ENCODE assay signal across 8 mouse cellular contexts in the genomic region with DNA sequence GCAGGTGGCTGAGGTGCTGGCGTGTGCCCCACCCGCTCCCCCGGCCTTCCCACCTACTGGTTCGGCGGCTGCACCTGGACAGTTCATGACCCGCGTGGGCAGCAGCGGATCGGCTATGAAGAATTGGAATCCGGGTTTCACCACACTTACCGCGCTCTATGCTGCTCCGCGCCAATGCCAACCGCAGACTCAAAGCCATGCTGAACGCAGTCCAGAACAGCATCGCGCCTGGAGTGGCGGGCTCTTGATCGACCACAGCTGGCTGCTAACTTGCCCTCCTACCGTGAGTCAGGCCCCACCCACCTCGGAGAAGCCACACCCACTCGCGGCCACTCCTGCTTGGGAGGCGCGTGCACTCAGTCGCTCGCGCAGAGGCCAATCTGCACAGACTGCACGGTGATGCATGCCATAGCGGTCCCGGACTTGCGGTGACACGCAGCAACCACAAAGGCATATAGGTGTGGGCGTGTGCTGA. TPM values are rescaled to one million over a fixed set of nuclear protein-coding genes. Genes with fewer than 3 reads are reported as not detected.
DNase-seq lines count a peak whose midpoint lies in the region; ATAC-seq and TF ChIP-seq lines count a peak whose summit lies in the region.

A gene (minus strand): TSS at position 419 of the 475 bp plus-strand sequence.

- TF ChIP-seq POLR2A in ES-Bruce4 (IDR thresholded peaks at IDR 0.05; ENCODE audit: insufficient read depth, low read length), result no peak
- no peak for TF ChIP-seq POLR2A in thymus, adult 2 months (IDR thresholded peaks at IDR 0.05; ENCODE audit: control insufficient read depth, extremely low read depth, insufficient read depth, low read length, poor library complexity)

- no peaks in the 10 kb centered on the region for H3K27me3 ChIP-seq in ES-Bruce4 (ENCODE audit: control insufficient read depth, insufficient read depth, low read length, poor library complexity, severe bottlenecking)
- peaks cover 4% of the 10 kb centered on the region; the same call in 1 of the 2 replicates for H3K27me3 ChIP-seq in forebrain, embryonic 14.5 days (replicated peaks; ENCODE audit: control insufficient read depth, insufficient read depth, low read length)
- no peaks in the 10 kb centered on the region for H3K27me3 ChIP-seq in thymus, adult 2 months (ENCODE audit: control insufficient read depth, insufficient read depth, low read length)

- H3K27ac ChIP-seq in ES-Bruce4 (ENCODE audit: insufficient read depth, low read length), result no peak within 1 kb of the TSS
- peak within 1 kb of the TSS; percentile 35; the same call in 1 of the 2 replicates for H3K27ac ChIP-seq in forebrain, embryonic 14.5 days (ENCODE audit: low read depth, low read length)
- no peak within 1 kb of the TSS for H3K27ac ChIP-seq in thymus, adult 2 months (ENCODE audit: control insufficient read depth, insufficient read depth, low read length)

- H3K36me3 ChIP-seq in ES-Bruce4 (ENCODE audit: control insufficient read depth, insufficient read depth, low read length, poor library complexity, severe bottlenecking), result no peaks in the 10 kb centered on the region
- H3K36me3 ChIP-seq in forebrain, embryonic 14.5 days (ENCODE audit: control insufficient read depth, insufficient read depth, low read length), result no peaks in the 10 kb centered on the region
- H3K36me3 ChIP-seq in thymus, adult 2 months (ENCODE audit: control insufficient read depth, insufficient read depth, low read length), result no peaks in the 10 kb centered on the region

- TF ChIP-seq CTCF in ES-Bruce4 (IDR thresholded peaks at IDR 0.05; ENCODE audit: low read depth, low read length), result no peak
- no peak for TF ChIP-seq CTCF in thymus, adult 2 months (IDR thresholded peaks at IDR 0.05; ENCODE audit: borderline replicate concordance, control insufficient read depth, extremely low read depth, insufficient read depth, low read length, poor library complexity)

- peak within 1 kb of the TSS; percentile 56 for H3K4me2 ChIP-seq in forebrain, embryonic 14.5 days (ENCODE audit: low read length)

- peaks cover 7% of the 10 kb centered on the region for H3K4me1 ChIP-seq in ES-Bruce4 (ENCODE audit: control insufficient read depth, insufficient read depth, low read length)
- H3K4me1 ChIP-seq in forebrain, embryonic 14.5 days (ENCODE audit: control insufficient read depth, insufficient read depth, low read length), result peaks cover 7% of the 10 kb centered on the region
- peaks cover 18% of the 10 kb centered on the region for H3K4me1 ChIP-seq in thymus, adult 2 months (replicated peaks; ENCODE audit: control insufficient read depth, insufficient read depth, low read length)

- peak; percentile 86 for DNase-seq in cerebellum, adult 11 months
- peak; percentile 84 for DNase-seq in forebrain, embryonic 14.5 days (ENCODE audit: low spot score)
- DNase-seq in heart, postnatal 10 days, result peak; percentile 91 to 94
- DNase-seq in kidney, postnatal 4 days, result peak; percentile 96
- DNase-seq in lung, adult 18-20 months, result peak; percentile 91 to 94
- DNase-seq in thymus, adult 2 months, result peak; percentile 87

- H3K9ac ChIP-seq in ES-Bruce4 (ENCODE audit: low read depth, poor library complexity, severe bottlenecking), result no peak within 1 kb of the TSS
- peak within 1 kb of the TSS; percentile 51 for H3K9ac ChIP-seq in forebrain, embryonic 14.5 days (ENCODE audit: low read length)

- 0 out of 2 replicates have a peak, but pooled peaks have one; percentile 16 for TF ChIP-seq EP300 in ES-Bruce4 (IDR thresholded peaks at IDR 0.05; ENCODE audit: insufficient read depth, low read depth, low read length)

- WGBS in forebrain, embryonic 14.5 days, result 1% methylated on average over 35 of the region's 35 CpGs
- under 1% methylated on average over 35 of the region's 35 CpGs for WGBS in thymus, adult 2 months

- intact Hi-C loops in heart, postnatal 10 days (cut with DNase I), result loop anchor here (10.0 kb wide), 1 partner anchor 290 kb away; no protein-coding TSS in a partner anchor

- peak; percentile 64 for ATAC-seq in forebrain, embryonic 14.5 days
- peak; percentile 59; the same call in 1 of the 2 replicates for ATAC-seq in neutrophil, adult 5-6 weeks (ENCODE audit: extremely low read depth, insufficient number of reproducible peaks, low FRiP score, poor library complexity, severe bottlenecking)

- H3K9me3 ChIP-seq in ES-Bruce4 (replicated peaks; ENCODE audit: control insufficient read depth, insufficient read depth, low read length, poor library complexity, severe bottlenecking), result no peaks in the 10 kb centered on the region
- H3K9me3 ChIP-seq in forebrain, embryonic 14.5 days (replicated peaks; ENCODE audit: control insufficient read depth, low read length), result no peaks in the 10 kb centered on the region

- peak within 1 kb of the TSS; percentile 43 for H3K4me3 ChIP-seq in ES-Bruce4 (ENCODE audit: low read depth, low read length)
- H3K4me3 ChIP-seq in forebrain, embryonic 14.5 days (ENCODE audit: low read depth, low read length), result peak within 1 kb of the TSS; percentile 32
- H3K4me3 ChIP-seq in thymus, adult 2 months (ENCODE audit: control insufficient read depth, insufficient read depth, low read length), result peak within 1 kb of the TSS; percentile 21; the same call in 1 of the 2 replicates

RNA-seq across cellular contexts. Expression of the gene that starts here (rescaled TPM):
- polyA plus RNA-seq in ES-Bruce4 (2011; ENCODE audit: insufficient read depth, insufficient read length, low read depth, missing spikeins), result 0.67 and 0.99 TPM in 2 replicates
- 21.8 and 24.6 TPM in 2 replicates for polyA plus RNA-seq in forebrain, embryonic 14.5 days (2014; fragmentation: Nextera tagmentation; extraction: Ambion mirVana)
- 10 to 100 TPM; 14.0 to 15.8 TPM for total RNA-seq in heart, postnatal 10 days (2021)
- 0.12 and 0.37 TPM in 2 replicates for total RNA-seq in neutrophil, adult 5-6 weeks (2017)
- polyA plus RNA-seq in thymus, adult 2 months (2012; rRNA removed), result 11.2 and 13.5 TPM in 2 replicates

Comparison
In these comparisons a context has a peak if more than half of its experiments do, and no peak if none do; other contexts are left out.
1. RNA of the gene that starts here (total RNA-seq): 14.0 to 15.8 TPM in heart, postnatal 10 days; 0.12 to 0.37 TPM in neutrophil, adult 5-6 weeks; every median in the first group is over 10 times any median in the second.
2. Peak in ATAC-seq in neutrophil, adult 5-6 weeks; RNA of the gene not detected or under 1 TPM.
3. Peak in every context shown above with its lines, with median percentiles within 50 percentile points of each other: H3K4me3 ChIP-seq and DNase-seq.